Mouse (Mus musculus) heart, embryonic 15.5 days (tissue): ENCODE data around the gene Ppm1l. TPM values are rescaled to one million over a fixed set of nuclear protein-coding genes. Genes with fewer than 3 reads are reported as not detected.

ENCODE experiments used
- ATAC-seq: fragments of 200-750 bp; cut with Nextera tagmentation; replicated peaks from 2 replicates; pipeline ENCODE4 v1.8.0; 2017; ENCODE audit warnings: low read depth, moderate TSS enrichment; ENCODE audit not compliant: insufficient number of reproducible peaks, insufficient read depth, low FRiP score
- H3K27ac ChIP-seq: fragments of 300-500 bp; sonication (generic); 2 replicates; pipeline ENCODE4 v1.5.1; 2015; ENCODE audit warnings: mild to moderate bottlenecking, inconsistent platforms
- H3K27me3 ChIP-seq: fragments of 300-500 bp; sonication (generic); 2 replicates; pipeline ENCODE4 v1.6.1; 2015; ENCODE audit warnings: inconsistent platforms
- H3K36me3 ChIP-seq: fragments of 300-500 bp; sonication (generic); 2 replicates; pipeline ENCODE4 v1.6.1; 2015; ENCODE audit warnings: mild to moderate bottlenecking, inconsistent platforms
- H3K4me1 ChIP-seq: fragments of 300-500 bp; sonication (generic); replicated peaks from 2 replicates; pipeline ENCODE4 v1.6.1; 2015; ENCODE audit warnings: inconsistent platforms
- H3K4me2 ChIP-seq: fragments of 300-500 bp; sonication (generic); 2 replicates; pipeline ENCODE4 v1.6.1; 2015; ENCODE audit warnings: inconsistent platforms, mild to moderate bottlenecking, moderate library complexity
- H3K4me3 ChIP-seq: fragments of 300-500 bp; sonication (generic); 2 replicates; pipeline ENCODE4 v1.5.1; 2015; ENCODE audit warnings: mild to moderate bottlenecking, inconsistent platforms
- H3K9ac ChIP-seq: fragments of 300-500 bp; sonication (generic); 2 replicates; pipeline ENCODE4 v1.6.1; 2015; ENCODE audit warnings: mild to moderate bottlenecking, inconsistent platforms
- H3K9me3 ChIP-seq: fragments of 300-500 bp; sonication (generic); replicated peaks from 2 replicates; pipeline ENCODE4 v1.6.1; 2016; ENCODE audit warnings: inconsistent platforms
- WGBS: fragments of 180-500 bp; shearing (Covaris S2); methylation state at CpG from one replicate; pipeline ENCODE4 v1.1.7; 2015; ENCODE audit warnings: mixed read lengths; 5-methylcytosine and 5-hydroxymethylcytosine counted together
- polyA plus RNA-seq: library from polyadenylated mRNA; unstranded; fragments of >200 nt; fragmentation: Nextera tagmentation; extraction: Ambion mirVana; gene quantifications from 2 replicates; pipeline ENCODE4 v1.2.1, GENCODE M21; 2015

The Ppm1l gene
- polyA plus RNA-seq, 1 experiment from 2014 or later: 8.5 TPM

- no peaks in the 10 kb centered on the region for H3K9me3 ChIP-seq
- ATAC-seq: no peak
- no peak overlapping the region for H3K9ac ChIP-seq
- H3K36me3 ChIP-seq: no peaks in the 10 kb centered on the region
- no peak overlapping the region for H3K27ac ChIP-seq
- no peak overlapping the region for H3K4me3 ChIP-seq
- no peak overlapping the region for H3K4me2 ChIP-seq
- 87% methylated on average over 13 of the region's 13 CpGs for WGBS
- no peaks in the 10 kb centered on the region for H3K27me3 ChIP-seq
- peaks cover 24% of the 10 kb centered on the region for H3K4me1 ChIP-seq
These were observed 167.4 kb downstream of the Ppm1l start for GRCm38 (mm10) chr3:69484006-69484574.

GRCm38 (mm10) chr3:69484582-69484981, 167.9 kb downstream of the Ppm1l start:
- H3K4me3 ChIP-seq: no peak overlapping the region
- no peaks in the 10 kb centered on the region for H3K36me3 ChIP-seq
- no peaks in the 10 kb centered on the region for H3K27me3 ChIP-seq
- no peak overlapping the region for H3K9ac ChIP-seq
- H3K4me1 ChIP-seq: peaks cover 27% of the 10 kb centered on the region
- no peak overlapping the region for H3K4me2 ChIP-seq
- 64% methylated on average over 4 of the region's 4 CpGs for WGBS
- no peaks in the 10 kb centered on the region for H3K9me3 ChIP-seq
- H3K27ac ChIP-seq: no peak overlapping the region
- ATAC-seq: no peak

GRCm38 (mm10) chr3:69485347-69485746, 168.7 kb downstream of the Ppm1l start:
- no peak overlapping the region for H3K27ac ChIP-seq
- H3K9ac ChIP-seq: no peak overlapping the region
- no peak overlapping the region for H3K4me3 ChIP-seq
- no peaks in the 10 kb centered on the region for H3K27me3 ChIP-seq
- H3K9me3 ChIP-seq: no peaks in the 10 kb centered on the region
- H3K4me2 ChIP-seq: no peak overlapping the region
- 75% methylated on average over 3 of the region's 3 CpGs for WGBS
- H3K4me1 ChIP-seq: peaks cover 25% of the 10 kb centered on the region
- ATAC-seq: no peak
- H3K36me3 ChIP-seq: no peaks in the 10 kb centered on the region

- Histone ChIP-seq H3K4me1 (peaks cover 22% of the 10 kb centered on the region), H3K9me3 (no peaks in the 10 kb centered on the region), H3K36me3 (no peaks in the 10 kb centered on the region), H3K9ac (no peak overlapping the region), H3K4me2 (no peak overlapping the region), H3K27me3 (no peaks in the 10 kb centered on the region), H3K4me3 (no peak overlapping the region), H3K27ac (no peak overlapping the region)
- WGBS: 43% methylated on average over 2 of the region's 2 CpGs
- 0 out of 2 replicates have a peak, but pooled peaks have one; percentile 32 for ATAC-seq
These were observed 169.1 kb downstream of the Ppm1l start for GRCm38 (mm10) chr3:69485756-69486155.

GRCm38 (mm10) chr3:69487471-69487870, 170.8 kb downstream of the Ppm1l start:
- Histone ChIP-seq H3K4me3 (no peak overlapping the region), H3K9me3 (no peaks in the 10 kb centered on the region), H3K27me3 (no peaks in the 10 kb centered on the region), H3K27ac (peak overlapping the region; percentile 15; the same call in 1 of the 2 replicates), H3K9ac (no peak overlapping the region), H3K4me1 (peaks cover 22% of the 10 kb centered on the region), H3K36me3 (no peaks in the 10 kb centered on the region), H3K4me2 (no peak overlapping the region)
- ATAC-seq: no peak
- 70% methylated on average over 6 of the region's 6 CpGs for WGBS

- H3K27me3 ChIP-seq: no peaks in the 10 kb centered on the region
- no peak for ATAC-seq
- no peak overlapping the region for H3K27ac ChIP-seq
- no peak overlapping the region for H3K4me3 ChIP-seq
- no peak overlapping the region for H3K9ac ChIP-seq
- WGBS: 56% methylated on average over 3 of the region's 3 CpGs
- peaks cover 22% of the 10 kb centered on the region for H3K4me1 ChIP-seq
- H3K9me3 ChIP-seq: no peaks in the 10 kb centered on the region
- no peak overlapping the region for H3K4me2 ChIP-seq
- no peaks in the 10 kb centered on the region for H3K36me3 ChIP-seq
These were observed 173.0 kb downstream of the Ppm1l start for GRCm38 (mm10) chr3:69489669-69490068.

GRCm38 (mm10) chr3:69490981-69491681, 174.5 kb downstream of the Ppm1l start:
- ATAC-seq: no peak
- 92% methylated on average over 6 of the region's 6 CpGs for WGBS
- no peaks in the 10 kb centered on the region for H3K27me3 ChIP-seq
- H3K9ac ChIP-seq: no peak overlapping the region
- H3K27ac ChIP-seq: no peak overlapping the region
- no peak overlapping the region for H3K4me2 ChIP-seq
- H3K36me3 ChIP-seq: no peaks in the 10 kb centered on the region
- H3K4me1 ChIP-seq: peaks cover 18% of the 10 kb centered on the region
- H3K4me3 ChIP-seq: no peak overlapping the region
- no peaks in the 10 kb centered on the region for H3K9me3 ChIP-seq

GRCm38 (mm10) chr3:69494233-69495010, 177.8 kb downstream of the Ppm1l start:
- Histone ChIP-seq H3K27ac (no peak overlapping the region), H3K4me2 (no peak overlapping the region), H3K36me3 (no peaks in the 10 kb centered on the region), H3K27me3 (no peaks in the 10 kb centered on the region), H3K9ac (no peak overlapping the region), H3K4me1 (peaks cover 7% of the 10 kb centered on the region), H3K9me3 (no peaks in the 10 kb centered on the region), H3K4me3 (no peak overlapping the region)
- no peak for ATAC-seq
- 63% methylated on average over 4 of the region's 4 CpGs for WGBS

- H3K36me3 ChIP-seq: no peaks in the 10 kb centered on the region
- ATAC-seq: no peak
- no peak overlapping the region for H3K27ac ChIP-seq
- WGBS: 71% methylated on average over 3 of the region's 3 CpGs
- no peaks in the 10 kb centered on the region for H3K27me3 ChIP-seq
- H3K9me3 ChIP-seq: no peaks in the 10 kb centered on the region
- 0 out of 2 replicates have a peak, but pooled peaks cover 5% of the 10 kb centered on the region for H3K4me1 ChIP-seq
- H3K9ac ChIP-seq: no peak overlapping the region
- no peak overlapping the region for H3K4me3 ChIP-seq
- no peak overlapping the region for H3K4me2 ChIP-seq
These were observed 180.5 kb downstream of the Ppm1l start for GRCm38 (mm10) chr3:69497178-69497577.

- ATAC-seq: 0 out of 2 replicates have a peak, but pooled peaks have one; percentile 50
- no peaks in the 10 kb centered on the region for H3K9me3 ChIP-seq
- WGBS: 18% methylated on average over 6 of the region's 6 CpGs
- H3K27me3 ChIP-seq: no peaks in the 10 kb centered on the region
- no peak overlapping the region for H3K4me2 ChIP-seq
- 0 out of 2 replicates have a peak, but pooled peaks cover 6% of the 10 kb centered on the region for H3K4me1 ChIP-seq
- no peak overlapping the region for H3K9ac ChIP-seq
- H3K36me3 ChIP-seq: no peaks in the 10 kb centered on the region
- H3K4me3 ChIP-seq: no peak overlapping the region
- no peak overlapping the region for H3K27ac ChIP-seq
These were observed 185.3 kb downstream of the Ppm1l start for GRCm38 (mm10) chr3:69502009-69502408.

- ATAC-seq: no peak
- H3K36me3 ChIP-seq: no peaks in the 10 kb centered on the region
- H3K9ac ChIP-seq: no peak overlapping the region
- 36% methylated on average over 4 of the region's 4 CpGs for WGBS
- no peak overlapping the region for H3K4me3 ChIP-seq
- no peak overlapping the region for H3K4me2 ChIP-seq
- H3K9me3 ChIP-seq: no peaks in the 10 kb centered on the region
- no peak overlapping the region for H3K27ac ChIP-seq
- no peaks in the 10 kb centered on the region for H3K27me3 ChIP-seq
- 0 out of 2 replicates have a peak, but pooled peaks cover 6% of the 10 kb centered on the region for H3K4me1 ChIP-seq
These were observed 185.9 kb downstream of the Ppm1l start for GRCm38 (mm10) chr3:69502527-69502926.
